Mouse (Mus musculus): Measurements from ENCODE around the gene Fuca2.

Gene Fuca2

GRCm38 (mm10) chr10:13534751-13535150, 35.4 kb downstream of the Fuca2 start:
- no peak for DNase-seq (ENCODE audit: low spot score in 2 of 2)

GRCm38 (mm10) chr10:13536706-13537105, 37.4 kb downstream of the Fuca2 start:
- DNase-seq (ENCODE audit: low spot score in 2 of 2), result no peak

DNA sequence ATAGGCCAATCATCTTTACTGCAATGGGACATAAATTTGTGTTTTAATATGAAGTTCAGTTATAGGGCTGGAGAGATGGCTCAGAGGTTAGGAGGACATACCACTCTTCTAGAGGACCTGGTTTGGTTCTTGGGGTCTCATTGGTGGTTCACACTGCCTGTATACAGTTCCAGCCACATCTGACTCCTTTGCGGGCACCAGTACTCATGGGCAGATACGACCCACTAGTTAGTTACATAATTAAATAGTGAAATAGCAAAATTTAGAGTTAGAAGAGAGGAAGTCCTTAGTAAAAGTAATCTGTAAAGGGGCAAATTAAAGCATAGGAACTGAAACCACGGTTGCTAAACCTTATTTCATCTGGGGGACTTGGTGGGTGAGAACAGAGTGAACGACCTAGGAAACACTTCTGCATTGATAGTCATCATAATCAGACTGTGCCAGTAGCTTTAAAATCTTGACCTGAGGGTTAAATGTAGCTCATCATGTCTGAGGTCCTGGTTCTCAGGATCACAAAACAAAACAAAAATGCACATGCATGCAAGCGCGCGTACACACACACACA, 40.5 kb downstream of the Fuca2 start:
- no peak for DNase-seq (ENCODE audit: low spot score in 2 of 2)

DNA sequence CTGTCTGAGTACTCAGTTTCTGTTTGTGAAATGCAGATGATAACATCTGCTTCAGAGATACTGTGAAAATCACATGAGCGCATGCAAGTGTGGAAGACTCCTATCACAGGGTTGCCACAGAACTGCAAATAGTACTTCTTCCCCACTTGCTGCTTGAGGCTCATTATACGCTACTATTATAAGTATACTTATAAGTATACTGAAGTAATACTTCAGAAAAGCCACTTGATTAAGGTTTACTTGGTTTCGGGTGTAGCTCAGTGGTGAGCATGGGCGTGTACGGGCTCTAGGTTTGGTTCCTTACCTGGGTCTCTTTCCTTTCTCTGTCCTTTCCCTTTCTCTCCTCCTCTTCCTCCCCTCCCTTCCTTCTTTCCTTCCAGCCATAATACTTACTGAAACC, 42.4 kb downstream of the Fuca2 start:
- DNase-seq (ENCODE audit: low spot score in 2 of 2), result no peak

DNA sequence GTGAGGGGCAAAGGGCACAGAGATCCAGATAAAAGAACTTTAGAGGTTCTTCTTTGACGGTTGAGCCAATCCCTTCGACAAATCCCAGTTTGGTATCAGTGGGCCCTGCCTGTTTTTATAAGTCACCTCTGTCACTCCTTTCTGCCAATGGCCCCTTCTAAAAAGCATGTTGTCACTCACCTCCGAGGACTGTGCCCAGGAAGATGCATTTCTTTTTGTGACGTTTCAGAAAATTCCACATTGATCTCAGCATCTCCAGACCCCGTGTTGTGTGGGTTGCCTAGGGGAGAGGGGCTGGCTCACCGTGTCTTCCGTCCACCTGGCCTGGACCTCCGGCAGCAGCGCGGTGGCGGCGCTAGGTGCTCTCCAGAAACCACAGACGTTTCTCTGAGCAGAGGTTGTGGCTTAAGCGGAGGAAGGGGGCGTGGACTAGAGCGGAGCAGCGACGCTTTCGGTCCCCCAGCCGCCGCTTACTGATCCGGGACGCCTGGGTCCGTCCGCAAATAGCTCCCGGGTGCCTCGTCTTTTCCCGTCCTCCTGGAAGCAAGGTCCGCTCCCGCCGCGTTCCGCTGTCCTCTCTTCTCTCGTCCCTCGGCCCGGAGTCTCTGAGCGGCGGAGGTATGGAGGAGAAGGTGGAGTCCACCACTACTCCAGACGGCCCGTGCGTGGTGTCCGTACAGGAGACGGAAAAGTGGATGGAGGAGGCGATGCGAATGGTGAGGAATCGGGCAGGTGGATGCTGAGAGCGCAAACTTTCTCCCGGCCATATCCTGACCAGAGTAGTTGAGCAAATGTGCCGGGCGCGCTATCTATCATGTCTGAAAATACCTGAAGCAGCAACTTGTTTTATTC, 53.5 kb downstream of the Fuca2 start, which contains the start of the genes Adat2 and Pex3:
TSS of gene Adat2 (plus strand) at position 249 of the 852 bp plus-strand sequence.
TSS of gene Pex3 (minus strand) at position 497 of the 852 bp plus-strand sequence.
- peak; percentile 83 to 93 for DNase-seq (ENCODE audit: low spot score in 2 of 2)

DNA sequence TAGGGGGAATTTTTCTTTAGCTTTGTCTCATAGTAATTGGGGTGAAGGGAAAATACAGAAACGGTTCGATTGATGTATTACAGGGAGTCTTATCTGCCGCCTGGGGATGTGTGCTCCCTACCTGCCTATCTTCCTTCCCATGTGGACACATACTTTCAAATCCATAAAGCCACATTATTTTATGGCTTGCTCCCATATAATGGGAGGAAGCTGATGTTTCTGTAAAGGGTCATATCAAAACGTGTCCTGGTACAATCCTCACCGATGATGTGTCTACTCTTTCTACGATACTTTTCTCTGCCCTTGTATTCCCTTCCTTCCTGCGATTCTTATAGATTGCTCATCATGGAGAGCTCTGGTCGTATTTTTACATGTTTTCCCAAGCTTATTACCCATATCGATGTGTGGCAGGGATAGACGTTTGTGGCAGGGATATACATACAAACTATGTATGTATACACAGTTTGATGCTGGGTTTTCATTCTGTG, 54.2 kb downstream of the Fuca2 start:
- DNase-seq (ENCODE audit: low spot score in 2 of 2), result no peak

GRCm38 (mm10) chr10:13554316-13554715, 55.0 kb downstream of the Fuca2 start:
- no peak for DNase-seq (ENCODE audit: low spot score in 2 of 2)

GRCm38 (mm10) chr10:13560014-13560674, 60.8 kb downstream of the Fuca2 start:
- DNase-seq (ENCODE audit: low spot score in 2 of 2), result no peak

DNA sequence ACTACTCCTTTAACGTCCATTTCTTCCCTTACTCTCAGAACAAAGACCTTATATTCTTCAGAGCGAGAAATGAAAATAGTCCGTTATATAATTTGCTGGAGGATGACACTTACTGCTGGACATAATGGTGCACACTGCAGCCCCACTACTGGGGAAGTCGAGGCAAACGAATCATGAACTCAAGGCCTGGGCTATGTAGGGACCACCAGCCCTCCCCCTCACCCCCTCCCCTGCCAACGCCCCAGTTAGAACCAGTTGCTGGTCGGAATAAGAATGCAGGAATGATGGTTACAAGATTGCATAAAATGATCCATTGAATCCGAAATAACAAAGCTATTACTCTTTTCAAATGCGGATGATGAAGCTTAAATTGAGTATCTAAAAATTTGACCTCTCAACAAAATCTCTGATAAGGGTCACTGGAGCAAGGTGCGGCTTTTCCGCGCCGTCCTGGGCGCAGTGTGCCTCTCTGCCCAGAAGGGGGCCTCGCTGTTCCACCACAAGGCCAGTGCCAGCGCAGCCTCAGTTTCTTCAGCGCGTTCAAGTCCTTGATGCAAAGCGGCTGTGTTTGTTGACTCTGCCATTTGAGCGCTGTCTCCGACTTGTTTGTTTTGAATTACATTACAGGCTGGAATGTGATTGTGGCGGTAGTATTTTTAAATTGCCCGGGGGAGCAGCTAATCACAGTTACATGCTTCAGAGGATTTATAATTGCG, 65.2 kb downstream of the Fuca2 start:
- peak; percentile 47 to 63 for DNase-seq (ENCODE audit: low spot score in 2 of 2)

- no peak for DNase-seq (ENCODE audit: low spot score in 2 of 2)
Measured at GRCm38 (mm10) chr10:13565080-13565448, 65.7 kb downstream of the Fuca2 start.

DNA sequence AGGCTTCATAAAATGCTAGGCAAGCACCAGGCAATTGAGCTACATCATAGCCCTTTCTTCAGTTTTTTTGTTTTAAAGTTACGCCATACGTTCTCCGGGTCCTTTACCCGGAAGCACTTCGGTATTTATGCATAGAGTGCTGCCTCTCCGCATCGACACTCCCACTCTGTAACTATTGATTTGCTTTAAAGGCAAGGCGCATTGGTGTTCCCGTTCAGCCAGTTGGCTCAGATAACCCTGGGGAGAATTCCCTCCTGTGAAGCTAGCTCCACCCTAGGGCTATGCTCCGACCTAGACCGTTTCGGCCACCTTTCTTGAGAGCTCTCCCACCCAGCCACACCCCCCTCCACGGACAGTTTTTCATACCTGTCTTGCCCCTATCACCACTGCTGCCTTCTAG, 67.1 kb downstream of the Fuca2 start:
- no peak for DNase-seq (ENCODE audit: low spot score in 2 of 2)

All from urinary bladder, adult 18-20 months (tissue).